Mouse (Mus musculus) testis, postnatal 10 days (tissue): Measurements from ENCODE around the gene Atp6v0d1.
"Not testable (repeated sequence)": the region's sequence is repeated elsewhere in the genome, so short reads cannot be mapped to it uniquely, and the experiment has no call there.

Experiments used
- DNase-seq: peaks from one replicate; pipeline ENCODE4 v3.0.0; 2021; ENCODE audit warnings: low spot score

Atp6v0d1 gene

DNA sequence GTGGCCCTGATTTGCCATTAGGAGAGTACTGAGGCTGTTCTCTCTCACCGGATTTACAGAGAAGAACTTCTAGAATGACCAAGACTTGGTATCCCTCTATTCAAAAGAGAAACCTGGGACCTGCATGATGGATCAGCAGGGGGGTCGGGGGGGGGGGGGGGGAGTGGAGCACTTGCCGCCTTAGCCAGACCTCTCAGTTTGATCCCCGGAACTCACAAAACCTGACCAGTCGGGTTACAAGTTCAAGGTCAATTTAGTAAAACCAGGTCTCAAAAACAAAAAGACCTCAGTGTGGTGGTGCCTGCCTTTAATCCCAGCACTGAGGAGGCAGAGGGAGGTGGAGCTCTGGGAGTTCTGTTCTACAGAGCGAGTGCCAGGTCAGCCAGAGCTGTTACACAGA lies 8.9 kb upstream of the Atp6v0d1 start:
- DNase-seq = no peak

DNA sequence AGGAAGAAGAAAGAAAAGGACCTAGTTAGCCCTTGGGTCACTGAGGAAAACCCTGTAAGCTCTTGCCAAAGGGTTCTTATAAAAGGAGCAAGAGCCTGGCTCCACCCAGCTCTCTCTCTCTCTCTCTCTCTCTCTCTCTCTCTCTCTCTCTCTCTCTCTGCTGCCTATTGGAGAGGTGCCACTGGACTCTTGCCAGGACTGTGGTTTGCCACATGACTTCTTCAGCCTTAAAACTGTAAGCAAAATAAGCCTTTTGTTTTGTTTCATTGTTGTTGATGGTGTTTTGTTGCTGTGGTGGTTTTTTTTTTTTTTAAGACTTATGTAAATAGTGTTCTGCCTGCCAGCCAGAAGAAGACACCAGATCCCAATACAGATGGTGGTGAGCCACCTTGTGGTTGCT lies 7.6 kb upstream of the Atp6v0d1 start:
- DNase-seq = peak; percentile 76

DNA sequence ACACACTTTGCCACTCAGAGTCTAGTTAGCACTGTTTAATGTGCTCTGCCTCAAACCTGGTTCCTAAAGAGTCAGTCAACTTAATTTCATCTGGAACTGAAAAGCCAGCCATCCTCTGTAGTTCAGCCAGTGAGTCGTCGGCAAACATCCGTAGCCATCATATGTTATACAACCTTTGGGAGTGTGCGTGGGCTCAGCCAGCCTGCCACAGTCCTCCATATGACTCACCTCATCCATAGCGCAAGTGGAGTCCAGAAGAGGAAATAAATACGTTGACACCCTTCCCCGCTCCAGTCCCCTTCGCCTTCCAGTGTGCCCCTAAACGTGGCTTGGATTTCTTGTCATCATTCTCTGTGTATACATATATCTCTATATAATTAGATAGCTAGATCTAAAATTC lies 6.0 kb upstream of the Atp6v0d1 start:
- DNase-seq = no peak

DNA sequence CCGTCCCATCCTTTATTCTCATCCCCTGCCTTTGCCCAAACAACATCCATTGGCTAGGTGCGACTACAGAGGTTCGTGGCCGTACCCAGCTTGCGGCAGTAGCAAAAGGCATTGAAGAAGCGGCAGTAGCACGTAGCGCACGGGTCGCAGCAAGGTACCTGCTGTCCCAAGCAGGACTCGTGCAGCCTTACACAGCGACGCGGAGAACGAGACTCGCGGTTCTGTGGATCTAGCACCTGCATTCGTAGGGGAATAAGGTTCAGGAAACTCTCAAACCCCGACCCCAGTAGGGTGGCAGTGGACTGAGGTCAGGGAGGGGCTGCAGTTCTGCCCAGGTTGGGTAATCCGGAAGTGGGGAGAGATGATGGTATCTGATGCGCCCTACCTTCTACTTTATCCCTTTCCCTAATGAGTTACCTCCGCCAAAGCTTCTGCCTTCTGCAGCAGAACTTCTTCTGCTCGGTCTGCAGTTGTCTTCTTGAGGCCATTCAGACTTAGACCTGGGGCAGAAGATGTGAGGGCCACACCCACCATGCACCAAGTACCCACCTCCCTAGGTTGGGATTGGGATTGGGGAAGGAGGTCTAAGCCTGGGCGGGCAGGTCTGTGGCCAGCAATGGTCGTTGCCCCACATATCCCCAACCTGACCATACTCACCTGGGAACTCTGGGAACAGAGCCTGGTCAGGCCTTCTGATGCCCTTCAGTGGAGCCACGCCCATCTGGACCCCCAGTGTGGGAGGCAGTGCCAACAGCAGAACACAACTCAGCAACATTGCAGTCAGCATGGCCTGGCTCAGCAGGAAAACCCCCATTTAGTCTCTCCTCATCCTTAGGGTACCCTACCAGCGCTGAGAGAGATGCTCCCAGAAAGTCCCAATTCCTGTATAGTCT lies 1.1 kb upstream of the Atp6v0d1 start:
- DNase-seq = peak; percentile 54

DNA sequence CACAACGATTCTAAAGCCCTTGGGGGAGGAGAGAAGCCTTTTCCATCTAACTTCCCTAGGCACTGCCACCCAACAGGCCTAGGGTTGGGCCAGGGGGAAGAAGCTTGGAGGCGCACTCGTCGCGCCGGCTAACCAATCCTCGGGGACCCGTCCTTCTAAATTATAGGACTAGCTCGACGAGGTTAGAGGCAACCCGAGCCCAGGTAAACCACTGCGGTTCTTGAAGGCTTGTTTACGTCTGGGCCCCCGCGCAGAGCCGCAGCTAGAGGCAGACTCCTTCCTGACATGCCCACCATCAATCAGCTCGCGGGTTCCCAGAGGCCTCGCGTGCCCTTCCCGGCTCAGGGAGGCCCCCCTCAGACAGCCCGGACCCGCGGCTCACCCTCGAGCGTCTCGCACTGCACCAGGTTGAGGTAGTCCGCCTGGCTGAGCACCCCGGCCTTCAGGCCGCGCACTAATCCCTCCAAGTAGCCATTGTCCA lies 406 bp downstream of the Atp6v0d1 start:
- DNase-seq = no peak

DNA sequence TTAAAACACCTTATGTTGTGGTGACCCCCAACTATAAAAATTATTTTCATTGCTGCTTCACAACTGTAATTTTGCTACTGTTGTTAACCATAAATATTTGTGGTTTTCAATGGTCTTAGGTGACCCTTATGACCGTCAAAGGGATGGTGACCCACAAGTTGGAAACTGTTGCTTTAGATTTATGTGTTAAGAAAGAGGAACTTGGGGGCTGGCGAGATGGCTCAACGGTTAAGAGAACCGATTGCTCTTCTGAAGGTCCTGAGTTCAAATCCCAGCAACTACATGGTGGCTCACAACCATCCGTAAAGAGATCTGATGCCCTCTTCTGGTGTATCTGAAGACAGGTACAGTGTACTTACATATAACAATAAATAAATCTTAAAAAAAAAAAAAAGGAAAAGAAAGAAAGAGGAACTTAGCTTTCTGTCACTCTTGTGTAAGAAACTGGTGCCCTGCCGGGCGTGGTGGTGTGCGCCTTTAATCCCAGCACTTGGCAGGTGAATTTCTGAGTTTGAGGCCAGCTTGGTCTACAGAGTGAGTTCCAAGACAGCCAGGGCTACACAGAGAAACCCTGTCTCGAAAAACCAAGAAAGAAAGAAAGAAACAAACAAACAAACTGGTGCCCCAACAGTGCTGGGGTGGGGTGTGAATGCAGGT lies 1.1 kb downstream of the Atp6v0d1 start:
- not testable (repeated sequence) for DNase-seq

DNA sequence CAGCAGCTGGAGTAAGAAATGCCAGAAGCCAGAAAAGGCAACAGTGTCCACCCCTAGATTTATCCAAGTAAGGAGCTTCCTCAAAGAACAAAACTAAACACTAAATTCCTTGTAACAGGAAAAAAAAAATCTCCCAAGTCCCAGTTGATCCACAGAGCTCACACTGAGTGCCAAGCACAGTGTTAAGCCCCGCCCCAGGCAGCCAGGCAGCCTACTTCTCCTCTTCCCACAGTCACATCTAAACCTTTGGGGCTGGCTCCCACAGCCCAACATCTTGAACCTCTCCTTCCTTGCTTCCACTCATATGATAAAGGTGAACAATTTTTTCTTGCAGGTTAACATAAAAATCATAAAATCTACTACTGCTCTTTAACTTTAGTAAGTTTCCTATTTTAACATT lies 2.0 kb downstream of the Atp6v0d1 start:
- no peak for DNase-seq

DNA sequence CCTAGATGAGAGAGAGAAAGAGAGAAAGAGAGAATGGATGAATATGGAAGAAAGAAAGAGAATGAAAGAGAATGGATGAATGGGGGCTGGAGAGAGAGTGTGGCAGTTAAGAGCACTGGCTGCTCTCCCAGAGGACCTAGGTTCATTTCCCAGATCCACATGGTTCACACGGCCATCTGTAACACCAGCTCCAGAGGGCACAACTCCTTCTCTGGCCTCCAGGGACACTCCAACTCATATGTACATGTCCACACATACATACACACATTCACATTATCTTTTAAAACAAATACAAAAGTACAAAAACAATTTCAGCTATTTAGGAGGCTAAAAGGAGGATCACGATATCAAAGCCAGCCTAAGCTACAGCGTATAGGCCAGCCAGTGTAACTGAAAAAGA lies 3.0 kb downstream of the Atp6v0d1 start:
- no peak for DNase-seq

DNA sequence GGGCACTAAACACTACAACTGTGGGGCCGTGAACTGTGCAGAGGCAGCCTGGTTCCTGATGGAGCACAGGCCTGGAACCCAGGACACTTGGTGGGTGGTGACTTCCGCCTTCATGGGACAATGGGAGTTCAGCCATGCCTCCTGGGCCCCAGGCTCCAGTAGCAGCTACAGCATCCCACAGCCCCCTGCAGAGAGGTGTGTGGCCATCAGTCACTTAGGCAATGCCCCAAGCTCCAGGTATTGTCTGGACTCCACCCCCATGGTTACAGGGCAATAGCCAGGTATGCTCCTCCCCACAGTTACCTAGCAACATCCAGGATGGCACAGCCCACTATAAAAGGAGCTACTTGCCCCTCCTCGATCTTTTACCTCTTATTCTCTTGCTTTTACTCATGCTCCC lies 10.6 kb downstream of the Atp6v0d1 start:
- no peak for DNase-seq

DNA sequence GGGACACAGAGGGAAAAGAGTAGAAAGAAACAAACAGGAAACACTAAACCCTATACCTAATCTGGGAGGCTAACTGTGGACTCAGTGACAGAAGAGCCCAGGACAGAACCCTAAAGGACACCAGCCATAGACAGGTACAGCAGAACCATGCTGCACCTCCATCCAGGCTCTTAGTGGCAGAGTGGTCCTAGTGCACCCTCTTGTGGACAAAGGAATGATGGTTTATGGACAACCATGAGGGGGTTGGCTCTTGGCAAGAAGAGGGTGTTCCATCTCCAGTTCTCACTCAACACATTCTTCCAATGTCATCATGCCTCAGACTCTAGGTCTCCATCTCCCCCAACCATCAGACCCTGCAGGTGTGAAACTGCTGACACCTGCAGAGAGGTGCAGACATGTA lies 11.8 kb downstream of the Atp6v0d1 start:
- peak; percentile 64 for DNase-seq

DNA sequence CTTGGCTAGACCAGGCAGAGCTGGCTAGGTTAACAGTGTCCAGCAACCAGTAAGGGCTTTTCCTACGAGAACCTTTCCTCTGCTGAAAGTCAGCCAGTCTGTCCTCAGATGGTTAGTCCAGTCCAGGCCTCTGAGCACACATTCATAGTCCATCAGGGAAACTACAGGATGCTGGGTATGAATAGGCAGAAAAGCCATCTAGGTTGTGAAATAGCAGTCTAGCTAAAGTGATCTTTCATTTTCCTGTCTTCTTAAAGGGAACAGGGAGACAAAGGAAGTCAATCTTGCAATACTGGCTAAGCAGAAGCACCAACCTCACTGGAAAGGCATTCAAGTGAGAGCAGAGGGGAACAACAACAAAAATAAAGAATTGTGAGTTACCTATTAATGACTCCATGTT lies 13.0 kb downstream of the Atp6v0d1 start:
- DNase-seq = no peak

DNA sequence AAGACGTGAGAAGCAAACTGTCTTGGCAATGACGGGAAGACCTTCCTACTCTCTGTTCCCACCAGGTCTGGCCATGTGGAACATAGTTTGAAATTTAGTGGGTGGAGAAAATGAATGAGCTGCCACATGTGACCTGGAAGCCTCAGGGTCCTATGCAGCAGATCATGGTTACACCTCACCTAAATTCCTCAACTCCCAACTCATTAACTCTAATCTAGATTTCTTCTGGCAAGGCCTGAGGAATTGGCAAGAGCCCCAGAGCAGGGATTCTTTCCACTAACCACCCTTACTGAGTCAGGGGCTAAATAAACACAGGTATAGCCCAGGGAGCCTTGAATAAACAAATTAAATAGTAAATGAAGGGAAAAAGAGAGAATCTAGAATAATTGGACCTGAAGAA lies 13.8 kb downstream of the Atp6v0d1 start:
- no peak for DNase-seq

DNA sequence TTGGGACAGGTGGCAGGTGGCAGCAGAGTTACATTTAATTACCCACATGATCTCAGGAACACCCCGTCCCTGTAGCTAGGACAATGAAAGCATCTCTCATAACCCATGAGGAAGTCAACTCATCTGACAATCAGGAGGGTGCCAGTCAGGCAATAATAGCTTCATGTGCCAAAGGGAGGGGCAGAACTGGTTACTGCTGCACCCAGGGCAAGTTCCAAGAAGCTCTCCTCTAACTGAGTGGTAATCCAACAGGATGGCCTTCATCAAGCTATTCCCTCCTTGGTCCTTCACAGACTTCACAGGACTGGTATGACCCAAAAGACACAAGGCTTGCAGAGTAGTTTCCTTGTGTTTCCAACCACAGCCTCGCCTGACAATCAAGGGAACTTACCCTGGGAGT lies 15.8 kb downstream of the Atp6v0d1 start:
- no peak for DNase-seq

DNA sequence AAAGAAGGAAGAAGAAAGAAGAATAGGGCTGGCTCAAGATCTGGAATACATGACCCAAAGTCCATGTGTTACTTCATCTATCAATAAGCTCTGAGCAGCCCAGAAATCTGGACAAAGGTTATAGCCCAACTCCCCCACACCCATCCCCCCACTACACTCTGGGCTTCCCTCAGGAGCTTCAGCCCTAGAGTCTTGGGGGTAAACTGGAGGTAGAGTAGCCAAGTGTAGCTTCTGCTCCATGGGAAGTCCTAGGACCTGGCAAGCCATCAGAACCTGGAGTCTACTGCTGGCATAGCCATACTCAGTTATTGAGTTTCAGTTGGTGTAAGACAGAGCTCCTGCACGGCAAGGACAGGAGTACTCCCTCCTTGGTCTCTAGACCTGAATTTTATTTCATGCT lies 16.3 kb downstream of the Atp6v0d1 start:
- DNase-seq = no peak

DNA sequence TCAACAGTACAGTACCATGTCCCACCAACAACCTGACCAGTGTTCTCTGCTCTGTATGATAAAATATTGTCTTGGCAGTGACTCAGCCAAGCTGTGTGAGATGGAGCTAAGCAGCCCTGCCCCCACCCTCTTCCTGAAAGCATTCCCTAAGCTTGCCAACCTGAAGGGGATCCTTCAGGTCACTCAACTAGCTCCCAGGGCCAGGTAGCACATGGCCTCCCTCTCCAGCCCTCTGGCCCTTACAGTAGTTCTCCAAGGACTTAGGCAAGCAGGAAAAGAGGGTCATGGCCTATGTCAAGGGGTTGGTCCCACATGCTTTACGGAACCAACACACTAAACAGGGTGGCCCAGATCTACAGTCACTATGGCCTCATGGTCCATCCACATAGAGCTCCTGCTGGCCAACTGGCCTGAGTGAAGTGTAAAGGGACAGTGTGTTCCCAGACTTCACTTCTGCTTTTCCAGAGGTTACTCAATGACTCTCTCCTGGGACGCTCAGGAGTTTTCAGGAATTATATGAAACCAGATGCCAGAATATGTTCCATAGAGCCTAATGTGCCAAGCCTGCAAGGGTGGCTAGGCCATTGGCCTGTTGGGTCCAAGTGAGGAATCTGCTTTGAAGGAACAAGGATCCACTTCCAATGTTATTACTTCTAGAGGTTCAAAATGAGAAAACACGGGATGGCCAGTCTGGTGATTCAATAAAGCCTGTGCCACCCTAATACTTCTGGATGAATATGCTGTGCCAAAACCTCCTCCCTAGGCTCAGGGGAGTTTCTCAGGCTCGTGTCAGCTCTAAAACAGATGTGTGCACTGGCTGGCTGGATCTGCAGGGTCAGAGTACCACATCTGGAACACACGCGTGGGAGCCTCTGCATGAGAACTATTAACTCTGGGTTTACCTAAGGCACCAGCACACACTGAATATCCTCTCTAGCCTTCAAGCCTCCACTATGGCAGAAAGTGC lies 19.2 kb downstream of the Atp6v0d1 start:
- no peak for DNase-seq

DNA sequence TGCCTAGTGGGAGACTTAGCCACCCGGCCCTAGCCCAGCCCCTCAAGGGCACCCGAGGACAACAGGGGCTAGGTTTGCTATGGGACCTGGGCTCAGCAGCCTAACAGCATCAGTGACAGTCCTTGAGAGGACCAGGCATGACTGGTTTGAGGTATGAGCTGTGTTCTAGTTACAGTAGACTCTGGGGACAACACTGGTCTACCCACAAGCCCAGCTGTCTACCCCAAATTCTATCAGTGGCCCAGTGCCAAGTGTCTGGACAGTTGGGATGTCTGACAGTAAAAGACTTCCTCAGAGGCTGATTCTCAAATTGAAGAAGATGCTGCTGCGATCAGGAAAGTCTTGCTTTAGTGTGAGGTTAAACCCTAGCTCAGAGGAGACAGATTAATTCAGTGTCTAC lies 20.6 kb downstream of the Atp6v0d1 start:
- DNase-seq = no peak

DNA sequence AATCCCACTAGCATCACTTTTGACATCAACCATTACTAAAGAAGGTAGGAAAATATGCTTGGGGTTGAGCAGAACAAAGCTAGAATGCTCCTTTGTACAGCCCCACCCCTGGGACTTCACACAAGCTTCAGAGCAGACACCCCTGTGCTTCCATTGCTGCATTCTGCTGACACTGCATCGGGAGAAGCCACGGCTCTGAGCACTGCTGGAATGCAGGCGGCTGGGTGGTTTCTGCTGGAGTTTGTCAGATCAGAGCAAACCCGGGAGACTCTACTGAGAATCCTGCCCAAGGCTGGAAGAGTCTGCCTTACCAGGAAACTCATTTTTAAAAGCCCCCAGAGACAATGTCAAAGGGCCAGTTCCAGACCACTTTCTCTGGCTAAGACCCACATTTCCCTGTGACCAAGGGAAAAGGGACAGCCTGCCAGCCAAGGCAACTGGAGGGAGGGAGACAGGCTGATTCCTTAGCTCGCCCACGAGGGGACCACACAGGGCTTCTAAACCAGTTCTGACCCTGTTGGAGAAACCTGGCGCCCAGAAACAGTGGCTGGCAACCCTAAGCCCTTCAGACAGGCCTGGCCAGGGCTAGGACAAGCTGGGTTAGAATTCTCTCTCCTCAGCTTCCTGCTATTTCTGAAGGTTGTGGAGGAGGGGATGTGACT lies 21.2 kb downstream of the Atp6v0d1 start:
- DNase-seq = no peak

DNA sequence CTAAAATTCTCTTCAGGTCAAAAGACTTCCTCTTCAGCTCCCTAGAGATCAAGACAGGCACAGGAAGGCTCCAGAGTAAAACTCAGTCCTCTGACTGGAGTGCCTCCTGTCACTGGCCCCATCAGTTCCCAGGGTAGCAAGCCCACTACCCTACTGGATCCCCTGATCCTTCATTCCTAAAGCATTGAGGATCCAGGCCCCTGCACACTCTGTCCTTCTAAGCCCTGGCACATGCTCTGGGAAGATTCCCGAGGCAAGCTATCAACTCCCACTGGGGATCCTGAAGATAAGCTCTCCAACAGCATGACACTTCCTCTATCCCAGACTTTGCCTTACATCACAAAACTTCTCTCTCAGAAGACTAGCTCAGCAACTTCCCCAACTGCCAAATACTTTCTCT lies 22.1 kb downstream of the Atp6v0d1 start:
- DNase-seq = no peak

DNA sequence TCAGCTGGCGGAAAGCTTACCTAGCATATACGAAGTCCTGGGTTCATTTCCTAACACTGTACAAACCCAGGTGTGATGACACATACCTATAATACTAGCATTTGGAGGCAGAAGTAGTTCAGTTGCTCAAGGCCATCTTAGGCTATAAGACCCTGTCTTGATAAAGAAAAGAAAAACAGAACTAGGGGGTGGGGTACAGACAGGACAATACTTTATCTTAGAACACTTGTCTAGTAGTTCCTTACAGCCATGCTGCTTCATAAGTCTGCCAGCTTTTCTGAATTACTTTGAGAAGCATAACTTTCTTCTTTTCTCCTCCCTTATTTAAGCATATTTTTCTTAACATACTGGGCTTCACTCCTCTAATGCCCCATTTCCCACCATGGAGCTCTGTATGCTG lies 23.0 kb downstream of the Atp6v0d1 start:
- DNase-seq = no peak

DNA sequence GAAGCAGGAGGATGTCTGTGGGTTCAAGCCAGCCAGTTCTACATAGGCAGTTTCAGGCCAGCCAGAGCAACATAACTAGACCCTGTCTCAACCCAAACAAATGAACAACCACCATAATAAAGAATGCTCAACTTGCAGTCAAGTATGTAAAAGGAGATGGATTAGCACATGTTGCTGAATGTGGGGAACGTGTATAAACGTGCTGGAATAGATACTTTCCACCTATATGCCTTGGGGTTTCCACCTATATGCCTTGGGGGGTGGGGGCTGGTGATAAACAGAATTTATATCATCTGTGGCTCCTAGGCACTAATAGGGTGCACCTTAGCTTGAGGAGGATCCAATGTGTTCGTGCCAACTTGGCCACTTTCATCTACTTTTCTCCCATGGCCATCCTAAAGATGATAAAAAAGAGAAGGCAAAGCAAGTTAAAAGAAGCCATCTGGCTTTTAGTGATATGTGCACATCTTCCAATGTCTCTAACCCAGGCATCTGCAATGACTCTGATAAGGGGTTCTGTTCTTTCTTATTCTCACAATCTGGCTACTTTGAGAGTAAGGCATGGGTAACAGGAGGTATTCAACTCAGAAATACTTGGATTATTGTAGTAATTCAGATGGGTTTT lies 23.7 kb downstream of the Atp6v0d1 start:
- DNase-seq = no peak

DNA sequence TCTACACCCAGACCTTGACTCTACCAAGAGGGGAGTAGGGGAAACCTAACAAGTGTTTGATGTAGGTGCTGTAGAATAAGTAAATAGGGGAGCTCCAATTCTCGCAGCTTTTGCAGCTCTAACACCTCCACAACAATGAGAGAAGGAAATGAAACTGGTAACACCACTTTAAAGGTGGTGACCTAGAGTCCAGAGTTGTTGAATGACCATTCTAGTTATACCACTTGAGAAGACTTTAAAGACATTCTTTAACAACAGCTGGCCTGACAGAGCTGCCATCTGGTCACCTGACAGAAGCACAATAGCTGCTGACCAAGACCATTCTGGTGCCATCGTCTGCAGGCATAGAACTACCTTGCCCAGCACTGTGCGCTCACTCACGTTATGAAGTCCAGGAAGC lies 26.9 kb downstream of the Atp6v0d1 start:
- no peak for DNase-seq
